ENCODE assay signal across 14 mouse cellular contexts in genomic region chr3:102180746-102181145, GRCm38 (mm10). TPM values are rescaled to one million over a fixed set of nuclear protein-coding genes. Genes with fewer than 3 reads are reported as not detected.
A peak's percentile ranks its signal among the peaks of the same experiment; 100 is the strongest.
DNase-seq lines count a peak whose midpoint lies in the region; ATAC-seq and TF ChIP-seq lines count a peak whose summit lies in the region.
"Had no signal": no experiment of that assay in that cellular context is flagged by ENCODE, and none has a peak within 500 bp of the region (broad histone marks: within the 10 kb centered on the region; RNA-seq: fewer than 3 reads in every experiment).

No protein-coding gene starts in this region.

- TF ChIP-seq EP300 in MEL (IDR thresholded peaks at IDR 0.05; ENCODE audit: low read depth in 1 of 2, low read length in 2 of 2) = no peak
- no peak for TF ChIP-seq EP300 in lung, postnatal 0 days (IDR thresholded peaks at IDR 0.05)

- 61% methylated on average over 7 of the region's 7 CpGs for WGBS in hindbrain, embryonic 15.5 days
- 86% methylated on average over 7 of the region's 7 CpGs for WGBS in hindbrain, embryonic 10.5 days
- 26% methylated on average over 7 of the region's 7 CpGs for WGBS in heart, embryonic 13.5 days
- WGBS in lung, postnatal 0 days = 73% methylated on average over 7 of the region's 7 CpGs

- no peaks in the 10 kb centered on the region for H3K36me3 ChIP-seq in hindbrain, embryonic 15.5 days
- peaks cover 24% of the 10 kb centered on the region for H3K36me3 ChIP-seq in hindbrain, embryonic 10.5 days
- no peaks in the 10 kb centered on the region for H3K36me3 ChIP-seq in MEL (ENCODE audit: control insufficient read depth in 1 of 2, insufficient read depth in 2 of 2, low read length in 2 of 2)
- H3K36me3 ChIP-seq in heart, embryonic 13.5 days = peaks cover 54% of the 10 kb centered on the region
- peaks cover 9% of the 10 kb centered on the region; the same call in 1 of the 2 replicates for H3K36me3 ChIP-seq in lung, postnatal 0 days (ENCODE audit: insufficient read depth, low read length)

- no peaks in the 10 kb centered on the region for H3K4me1 ChIP-seq in hindbrain, embryonic 15.5 days (replicated peaks)
- 0 out of 2 replicates have a peak, but pooled peaks cover 4% of the 10 kb centered on the region for H3K4me1 ChIP-seq in hindbrain, embryonic 10.5 days (replicated peaks)
- H3K4me1 ChIP-seq in MEL (ENCODE audit: control insufficient read depth in 1 of 2, insufficient read depth in 2 of 2, low read length in 2 of 2) = no peaks in the 10 kb centered on the region
- H3K4me1 ChIP-seq in heart, embryonic 13.5 days = peaks cover 38% of the 10 kb centered on the region
- H3K4me1 ChIP-seq in lung, postnatal 0 days (ENCODE audit: insufficient read depth, low read depth, low read length) = no peaks in the 10 kb centered on the region

- no peak for DNase-seq in hindbrain, embryonic 10.5 days (ENCODE audit: low spot score)
- peak; percentile 21 for DNase-seq in MEL (ENCODE audit: low read depth, low spot score)
- peak; percentile 81 for DNase-seq in adrenal gland, postnatal 10 days
- no peak for DNase-seq in frontal cortex, postnatal 14 days (ENCODE audit: low spot score in 2 of 2)
- no peak for DNase-seq in lung, postnatal 0 days (ENCODE audit: low spot score)
- DNase-seq: gastrocnemius, postnatal 14 days; lung, postnatal 4 days; thymus, postnatal 14 days had no signal

- TF ChIP-seq RAD21 in MEL (IDR thresholded peaks at IDR 0.05; ENCODE audit: low read depth, low read length) = no peak

- no peak overlapping the region for H3K9ac ChIP-seq in hindbrain, embryonic 15.5 days
- H3K9ac ChIP-seq in MEL (ENCODE audit: control insufficient read depth, low read depth, low read length, poor library complexity, severe bottlenecking) = no peak overlapping the region
- no peak overlapping the region for H3K9ac ChIP-seq in heart, embryonic 13.5 days
- no peak overlapping the region for H3K9ac ChIP-seq in lung, postnatal 0 days (replicated peaks; ENCODE audit: low read depth)
- H3K9ac ChIP-seq: kidney, embryonic 15.5 days had no signal

- H3K27me3 ChIP-seq in hindbrain, embryonic 15.5 days = no peaks in the 10 kb centered on the region
- H3K27me3 ChIP-seq in hindbrain, embryonic 10.5 days (ENCODE audit: insufficient read depth, poor library complexity, severe bottlenecking) = no peaks in the 10 kb centered on the region
- no peaks in the 10 kb centered on the region for H3K27me3 ChIP-seq in MEL (ENCODE audit: control insufficient read depth in 1 of 2, insufficient read depth in 2 of 2, low read length in 2 of 2)
- no peaks in the 10 kb centered on the region for H3K27me3 ChIP-seq in heart, embryonic 13.5 days (replicated peaks)
- no peaks in the 10 kb centered on the region for H3K27me3 ChIP-seq in lung, postnatal 0 days (replicated peaks; ENCODE audit: insufficient read depth, low read length)
- H3K27me3 ChIP-seq: CH12.LX; kidney, embryonic 15.5 days had no signal

- peak; percentile 59; the same call in 1 of the 2 replicates for ATAC-seq in hindbrain, embryonic 15.5 days (ENCODE audit: low FRiP score, low read depth)
- ATAC-seq in heart, embryonic 13.5 days (ENCODE audit: extremely low read depth, insufficient number of reproducible peaks, low FRiP score, low TSS enrichment) = no peak
- no peak for ATAC-seq in megakaryocyte, adult 5-6 weeks (ENCODE audit: poor library complexity, severe bottlenecking)
- ATAC-seq in lung, postnatal 0 days = no peak

- no peak overlapping the region for H3K27ac ChIP-seq in hindbrain, embryonic 15.5 days (replicated peaks)
- H3K27ac ChIP-seq in hindbrain, embryonic 10.5 days = no peak overlapping the region
- no peak overlapping the region for H3K27ac ChIP-seq in MEL (ENCODE audit: control insufficient read depth, low read depth, low read length)
- H3K27ac ChIP-seq in heart, embryonic 13.5 days (replicated peaks) = peak overlapping the region; percentile 70
- no peak overlapping the region for H3K27ac ChIP-seq in lung, postnatal 0 days (ENCODE audit: low read length)
- H3K27ac ChIP-seq: kidney, embryonic 15.5 days had no signal

- H3K79me2 ChIP-seq in MEL (ENCODE audit: control insufficient read depth, insufficient read depth, low read length, poor library complexity) = no peaks in the 10 kb centered on the region

- TF ChIP-seq POLR2A in MEL (IDR thresholded peaks at IDR 0.05; ENCODE audit: control insufficient read depth in 1 of 2, insufficient read depth in 1 of 2, low read depth in 1 of 2, low read length in 2 of 2, poor library complexity in 1 of 2) = no peak

- H3K9me3 ChIP-seq in hindbrain, embryonic 15.5 days = no peaks in the 10 kb centered on the region
- peaks cover 2% of the 10 kb centered on the region; the same call in 1 of the 2 replicates for H3K9me3 ChIP-seq in hindbrain, embryonic 10.5 days
- H3K9me3 ChIP-seq in MEL (replicated peaks; ENCODE audit: insufficient read depth, low read length) = no peaks in the 10 kb centered on the region
- no peaks in the 10 kb centered on the region for H3K9me3 ChIP-seq in heart, embryonic 13.5 days
- H3K9me3 ChIP-seq in lung, postnatal 0 days (ENCODE audit: low read length) = no peaks in the 10 kb centered on the region
- H3K9me3 ChIP-seq: kidney, embryonic 15.5 days had no signal

- H3K4me2 ChIP-seq in hindbrain, embryonic 15.5 days = no peak overlapping the region
- peak overlapping the region; percentile 12; the same call in 1 of the 2 replicates for H3K4me2 ChIP-seq in heart, embryonic 13.5 days
- no peak overlapping the region for H3K4me2 ChIP-seq in lung, postnatal 0 days (replicated peaks; ENCODE audit: low read depth, low read length)
- H3K4me2 ChIP-seq: kidney, embryonic 15.5 days had no signal

- H3K4me3 ChIP-seq in hindbrain, embryonic 15.5 days = no peak overlapping the region
- no peak overlapping the region for H3K4me3 ChIP-seq in hindbrain, embryonic 10.5 days
- H3K4me3 ChIP-seq in MEL (ENCODE audit: control insufficient read depth in 1 of 2, insufficient read depth in 1 of 2, low read depth in 2 of 2, low read length in 2 of 2) = no peak overlapping the region
- no peak overlapping the region for H3K4me3 ChIP-seq in heart, embryonic 13.5 days
- no peak overlapping the region for H3K4me3 ChIP-seq in lung, postnatal 0 days (ENCODE audit: low read depth, low read length)
- H3K4me3 ChIP-seq: kidney, embryonic 15.5 days; myocyte had no signal

- no peak for TF ChIP-seq CTCF in MEL (IDR thresholded peaks at IDR 0.05 in 2 of 3, conservative IDR thresholded peaks at IDR 0.05 in 1 of 3; ENCODE audit: control insufficient read depth in 1 of 3, insufficient read depth in 1 of 3, low read depth in 2 of 3, low read length in 3 of 3, poor library complexity in 1 of 3, severe bottlenecking in 1 of 3)
- TF ChIP-seq CTCF in lung, postnatal 0 days (IDR thresholded peaks at IDR 0.05) = no peak

TF ChIP-seq in MEL, 35 proteins besides CTCF, POLR2A, EP300 and RAD21:
- TF ChIP-seq GATA1 (IDR thresholded peaks at IDR 0.05; ENCODE audit: low read depth, low read length) = no peak
- TF ChIP-seq GABPA (IDR thresholded peaks at IDR 0.05; ENCODE audit: low read depth, low read length) = no peak
- no peak for TF ChIP-seq TAL1 (IDR thresholded peaks at IDR 0.05; ENCODE audit: low read length)

RNA-seq across cellular contexts. Expression of gene Vangl1, which starts 23.7 kb away (rescaled TPM):
- polyA plus RNA-seq in hindbrain, embryonic 15.5 days (2015; fragmentation: Nextera tagmentation; extraction: Ambion mirVana) = 9.1 and 9.5 TPM in 2 replicates
- 13.9 and 14.7 TPM in 2 replicates for polyA plus RNA-seq in hindbrain, embryonic 10.5 days (2016; fragmentation: Nextera tagmentation; extraction: Ambion mirVana)
- 6.5 and 6.8 TPM in 2 replicates for total RNA-seq in MEL (2012; rRNA removed)
- 10 to 100 TPM in 1 of 2 experiments, not detected in 1; 15.1 TPM for polyA plus RNA-seq in MEL (2012; ENCODE audit: insufficient read depth in 1 of 2, insufficient read length in 2 of 2, low read depth in 1 of 2, low replicate concordance in 2 of 2, missing spikeins in 1 of 2)
- total RNA-seq in adrenal gland, postnatal 10 days (2021) = 10 to 100 TPM; 26.9 to 27.9 TPM
- polyA plus RNA-seq in heart, embryonic 13.5 days (2015; fragmentation: Nextera tagmentation; extraction: Ambion mirVana) = 19.2 and 24.0 TPM in 2 replicates
- total RNA-seq in megakaryocyte, adult 5-6 weeks (2015) = 1.1 TPM in 2 replicates
- total RNA-seq in megakaryocyte, adult 5-6 weeks (2017) = 0.04 and 0.77 TPM in 2 replicates
- polyA plus RNA-seq in lung, postnatal 0 days (2015; fragmentation: Nextera tagmentation; extraction: Ambion mirVana) = 14.0 and 15.8 TPM in 2 replicates
- total RNA-seq: CH12.LX had no signal

Comparison
In these comparisons a context has a peak if more than half of its experiments do, and no peak if none do; other contexts are left out.
1. DNase-seq: peak in MEL (single experiment) and adrenal gland, postnatal 10 days (single experiment); none in hindbrain, embryonic 10.5 days (single experiment), frontal cortex, postnatal 14 days (0 of 2) and lung, postnatal 0 days (single experiment).